Mouse (Mus musculus) G1E (cell line): ENCODE measurements around the gene Pask. TPM values are rescaled to one million over a fixed set of nuclear protein-coding genes. Genes with fewer than 3 reads are reported as not detected.

Experiments
- ATAC-seq: 2 replicates; pipeline ENCODE4 v1.8.0; 2016; ENCODE audit warnings: mild to moderate bottlenecking; ENCODE audit not compliant: insufficient number of reproducible peaks, poor library complexity, low FRiP score, severe bottlenecking; ENCODE audit errors: extremely low read depth
- DNase-seq: peaks from one replicate; pipeline ENCODE4 v3.0.0; 2012; ENCODE audit warnings: low spot score
- H3K27me3 ChIP-seq: 2 replicates; pipeline ENCODE4 v1.6.1; 2012; ENCODE audit warnings: mild to moderate bottlenecking, low read length, inconsistent platforms; ENCODE audit not compliant: insufficient read depth
- H3K36me3 ChIP-seq: replicated peaks from 2 replicates; pipeline ENCODE3; 2012; ENCODE audit warnings: mild to moderate bottlenecking, inconsistent platforms
- H3K4me1 ChIP-seq: 2 replicates; pipeline ENCODE4 v1.6.1; 2012; ENCODE audit warnings: low read depth, low read length, inconsistent platforms, mixed read lengths; ENCODE audit not compliant: insufficient read depth
- H3K4me3 ChIP-seq: 2 replicates; pipeline ENCODE4 v1.5.1; 2012; ENCODE audit warnings: low read depth, mild to moderate bottlenecking, inconsistent platforms, low read length, moderate library complexity, mixed read lengths
- H3K9me3 ChIP-seq: replicated peaks from 2 replicates; pipeline ENCODE4 v1.6.1; 2012; ENCODE audit warnings: inconsistent platforms
- CTCF ChIP-seq: IDR thresholded peaks from 2 replicates; pipeline ENCODE4 v1.5.1; 2012; ENCODE audit warnings: low read depth, low read length, inconsistent platforms, mixed read lengths
- GATA1 ChIP-seq: IDR thresholded peaks from 2 replicates; pipeline ENCODE4 v1.6.1; 2012; ENCODE audit warnings: borderline replicate concordance, low read length, inconsistent platforms, mixed read lengths
- GATA2 ChIP-seq: IDR thresholded peaks from 2 replicates; pipeline ENCODE4 v1.6.1; 2012; ENCODE audit warnings: low read depth, low read length, inconsistent platforms, borderline replicate concordance
- POLR2AphosphoS5 ChIP-seq: IDR thresholded peaks from 2 replicates; pipeline ENCODE4 v1.6.1; 2012; ENCODE audit warnings: low read depth, low read length, inconsistent platforms; ENCODE audit not compliant: insufficient replicate concordance
- TAL1 ChIP-seq: conservative IDR thresholded peaks from 2 replicates; pipeline ENCODE4 v1.6.1; 2012; ENCODE audit warnings: low read depth, low read length, inconsistent platforms, mixed read lengths
- polyA plus RNA-seq: library from polyadenylated mRNA; stranded (reverse); fragments of >175 nt; gene quantifications from 2 replicates; pipeline ENCODE4 v1.2.3, GENCODE M21; 2012
- total RNA-seq, 2 experiments: library from RNA; stranded (forward) in 1 of 2; stranded (reverse) in 1 of 2; fragments of 200-1000 nt in 1 of 2; fragments of >200 nt in 1 of 2; fragmentation: Nextera tagmentation in 1 of 2; gene quantifications; 2 replicates each; pipeline ENCODE4 v1.2.3; 2014 to 2017

The Pask gene
- total and polyA plus RNA-seq, 3 experiments, result 10.0 to 29.6 (median 25.1) TPM

DNA sequence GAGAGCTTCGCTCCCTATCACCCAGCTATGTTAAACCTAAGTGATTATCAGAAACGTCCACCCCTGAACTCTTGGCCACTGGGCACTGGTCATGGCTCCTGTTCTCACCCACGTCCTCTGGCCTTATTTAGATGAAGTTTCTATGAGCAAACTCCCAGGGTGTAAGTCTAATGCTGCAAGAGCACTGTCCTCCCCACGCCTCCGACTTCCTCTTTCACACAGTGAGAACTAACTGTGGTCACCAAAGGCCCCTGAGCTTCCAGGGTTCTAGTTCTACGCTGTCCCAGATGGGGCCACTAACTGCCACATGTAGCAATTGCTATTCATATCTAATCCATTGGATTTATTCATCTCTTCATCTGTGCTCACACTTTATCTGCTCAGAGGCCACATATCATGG, 22.4 kb upstream of the Pask start:
- Histone ChIP-seq H3K9me3 (no peaks in the 10 kb centered on the region), H3K4me1 (0 out of 2 replicates have a peak, but pooled peaks cover 2% of the 10 kb centered on the region), H3K27me3 (no peaks in the 10 kb centered on the region), H3K36me3 (peaks cover 95% of the 10 kb centered on the region), H3K4me3 (no peak overlapping the region)
- TF ChIP-seq CTCF (no peak), GATA2 (no peak), POLR2AphosphoS5 (no peak), GATA1 (no peak), TAL1 (no peak)
- ATAC-seq, result no peak
- no peak for DNase-seq

- no peak overlapping the region for H3K4me3 ChIP-seq
- TF ChIP-seq POLR2AphosphoS5, result no peak
- TF ChIP-seq GATA1, result no peak
- TF ChIP-seq CTCF, result no peak
- no peak for TF ChIP-seq TAL1
- TF ChIP-seq GATA2, result no peak
- no peaks in the 10 kb centered on the region for H3K9me3 ChIP-seq
- DNase-seq, result no peak
- no peak for ATAC-seq
- H3K36me3 ChIP-seq, result peaks cover 98% of the 10 kb centered on the region
- 0 out of 2 replicates have a peak, but pooled peaks cover 2% of the 10 kb centered on the region for H3K4me1 ChIP-seq
- H3K27me3 ChIP-seq, result no peaks in the 10 kb centered on the region
These were observed 19.4 kb upstream of the Pask start for GRCm38 (mm10) chr1:93362661-93363060.

DNA sequence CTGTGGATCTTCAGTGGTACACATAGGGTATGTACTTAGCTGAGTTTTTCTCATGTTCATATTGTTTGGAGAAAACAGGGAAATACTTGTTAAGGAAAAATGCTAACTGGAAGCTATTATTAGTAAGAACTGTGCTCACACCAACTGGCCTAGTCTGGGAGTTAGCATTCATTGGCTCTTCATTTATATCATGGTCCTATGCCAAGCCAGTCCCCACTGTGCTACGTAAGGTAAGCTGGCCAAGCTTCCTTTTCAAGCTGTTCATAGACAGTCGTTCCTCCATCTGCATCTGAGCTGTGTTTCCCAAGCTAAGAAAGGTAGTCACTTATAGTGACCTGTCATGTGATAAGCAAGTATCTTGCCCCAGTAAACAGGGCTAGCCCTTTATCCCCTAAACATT, 9.4 kb upstream of the Pask start:
- no peaks in the 10 kb centered on the region for H3K9me3 ChIP-seq
- no peak for ATAC-seq
- no peak for DNase-seq
- H3K4me1 ChIP-seq, result peaks cover under 1% of the 10 kb centered on the region; the same call in 1 of the 2 replicates
- H3K4me3 ChIP-seq, result no peak overlapping the region
- peaks cover 98% of the 10 kb centered on the region for H3K36me3 ChIP-seq
- TF ChIP-seq TAL1, result no peak
- H3K27me3 ChIP-seq, result no peaks in the 10 kb centered on the region

DNA sequence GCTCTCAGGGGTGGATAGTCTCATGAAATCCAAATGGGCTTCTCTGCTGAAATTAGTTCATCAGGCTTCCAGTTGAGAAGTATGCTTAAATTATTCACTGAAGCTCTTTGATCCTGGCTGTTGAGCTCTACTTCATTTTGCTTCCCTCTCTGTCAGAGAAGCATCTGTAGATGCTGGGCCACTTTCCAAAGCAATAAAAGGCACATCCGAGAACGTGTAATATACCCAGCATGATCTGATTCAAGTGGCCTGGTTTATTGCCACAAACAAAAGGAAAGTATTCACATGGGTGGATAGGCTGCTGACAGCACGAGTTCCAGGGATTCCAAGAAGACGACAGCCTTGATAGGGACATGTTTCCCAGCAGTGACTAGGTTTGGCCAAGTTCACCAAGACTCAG, 6.4 kb upstream of the Pask start:
- no peaks in the 10 kb centered on the region for H3K27me3 ChIP-seq
- H3K4me1 ChIP-seq, result peaks cover 16% of the 10 kb centered on the region
- TF ChIP-seq CTCF, result no peak
- no peak for DNase-seq
- H3K4me3 ChIP-seq, result no peak overlapping the region
- H3K9me3 ChIP-seq, result no peaks in the 10 kb centered on the region
- no peak for ATAC-seq
- peaks cover 95% of the 10 kb centered on the region for H3K36me3 ChIP-seq

DNA sequence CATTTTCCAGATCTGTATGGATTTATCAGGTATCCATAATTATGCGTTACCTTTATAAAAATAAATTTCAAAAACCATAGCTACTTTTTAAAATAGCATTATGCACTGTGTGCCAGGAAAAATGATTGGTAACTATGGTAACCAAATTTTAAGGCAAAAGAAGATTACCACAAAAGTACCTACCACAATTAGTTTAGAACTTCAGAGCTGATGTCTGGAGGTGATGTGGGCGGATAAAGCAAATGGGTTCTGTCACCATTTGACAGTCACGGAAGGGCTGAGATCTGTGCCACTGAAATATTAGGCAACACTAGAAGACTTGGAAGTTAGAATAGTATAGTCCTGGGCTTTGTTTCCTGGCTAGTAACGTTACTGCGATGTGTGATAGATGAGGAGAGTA, 3.9 kb upstream of the Pask start:
- no peaks in the 10 kb centered on the region for H3K9me3 ChIP-seq
- DNase-seq (no peak), ATAC-seq (no peak)
- peaks cover 69% of the 10 kb centered on the region for H3K36me3 ChIP-seq
- no peaks in the 10 kb centered on the region for H3K27me3 ChIP-seq
- peaks cover 29% of the 10 kb centered on the region for H3K4me1 ChIP-seq
- no peak overlapping the region for H3K4me3 ChIP-seq
- TF ChIP-seq TAL1, result no peak
- TF ChIP-seq GATA1, result no peak
- TF ChIP-seq POLR2AphosphoS5, result no peak
- no peak for TF ChIP-seq CTCF
- no peak for TF ChIP-seq GATA2

DNA sequence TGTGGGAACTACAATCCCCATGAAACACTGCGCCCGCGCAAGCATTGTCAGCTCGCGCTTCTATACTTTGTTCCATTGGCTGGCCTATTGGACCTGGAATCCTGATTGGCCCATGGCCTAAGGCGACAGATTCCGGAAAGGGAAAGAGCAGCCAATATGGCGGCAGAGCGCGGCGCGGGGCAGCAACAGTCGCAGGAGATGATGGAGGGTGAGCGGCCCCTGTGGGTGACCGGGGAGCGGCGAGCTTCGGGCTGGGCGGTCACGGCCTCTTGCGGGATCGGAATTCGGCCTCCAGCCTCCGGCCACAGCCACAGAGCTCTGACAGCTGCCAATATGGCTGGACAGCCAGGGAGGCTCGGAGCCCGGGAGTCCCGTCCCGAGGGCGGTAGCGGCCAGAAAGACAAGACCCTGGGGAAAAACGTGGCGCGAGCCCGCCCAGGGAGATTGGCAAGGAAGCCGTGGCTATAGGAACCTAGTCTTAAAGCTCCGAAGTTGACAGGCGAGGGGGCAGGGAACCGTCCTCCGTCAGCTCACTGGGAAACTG, 294 bp upstream of the Pask start:
- DNase-seq (peak; percentile 100), ATAC-seq (peak; percentile 88)
- no peaks in the 10 kb centered on the region for H3K9me3 ChIP-seq
- no peaks in the 10 kb centered on the region for H3K27me3 ChIP-seq
- peak overlapping the region; percentile 81 for H3K4me3 ChIP-seq
- peaks cover 49% of the 10 kb centered on the region for H3K36me3 ChIP-seq
- no peak for TF ChIP-seq POLR2AphosphoS5
- TF ChIP-seq TAL1, result no peak
- TF ChIP-seq CTCF, result no peak
- TF ChIP-seq GATA2, result no peak
- no peak for TF ChIP-seq GATA1
- peaks cover 40% of the 10 kb centered on the region for H3K4me1 ChIP-seq

GRCm38 (mm10) chr1:93334621-93335020, 8.7 kb downstream of the Pask start:
- TF ChIP-seq CTCF (no peak), POLR2AphosphoS5 (no peak), GATA1 (no peak), GATA2 (no peak), TAL1 (no peak)
- H3K36me3 ChIP-seq, result peaks cover 89% of the 10 kb centered on the region
- no peak for ATAC-seq

More at GRCm38 (mm10) chr1:93334621-93335020, 8.7 kb downstream of the Pask start:
- Histone ChIP-seq H3K9me3 (no peaks in the 10 kb centered on the region), H3K27me3 (no peaks in the 10 kb centered on the region), H3K4me1 (no peaks in the 10 kb centered on the region), H3K4me3 (no peak overlapping the region)
- DNase-seq, result no peak
